Mouse (Mus musculus) stomach, embryonic 16.5 days (tissue): ENCODE measurements around the gene Galntl6. TPM values are rescaled to one million over a fixed set of nuclear protein-coding genes. Genes with fewer than 3 reads are reported as not detected.

Experiments
- ATAC-seq: fragments of 200-750 bp; cut with Nextera tagmentation; 2 replicates; pipeline ENCODE4 v1.8.0; 2017; ENCODE audit warnings: moderate number of reproducible peaks, moderate TSS enrichment; ENCODE audit not compliant: insufficient read depth, low FRiP score
- H3K27ac ChIP-seq: fragments of 300-500 bp; sonication (generic); 2 replicates; pipeline ENCODE4 v1.5.1; 2014; ENCODE audit warnings: low read length
- H3K27me3 ChIP-seq: fragments of 300-500 bp; sonication (generic); 2 replicates; pipeline ENCODE4 v1.6.1; 2014; ENCODE audit warnings: low read length, control low read depth, mixed read lengths; ENCODE audit not compliant: control insufficient read depth, insufficient read depth
- H3K36me3 ChIP-seq: fragments of 300-500 bp; sonication (generic); 2 replicates; pipeline ENCODE4 v1.6.1; 2014; ENCODE audit warnings: low read length; ENCODE audit not compliant: control insufficient read depth, insufficient read depth
- H3K4me1 ChIP-seq: fragments of 300-500 bp; sonication (generic); 2 replicates; pipeline ENCODE4 v1.6.1; 2014; ENCODE audit warnings: low read length, control low read depth, mixed read lengths; ENCODE audit not compliant: control insufficient read depth, insufficient read depth
- H3K4me2 ChIP-seq: fragments of 300-500 bp; sonication (generic); 2 replicates; pipeline ENCODE4 v1.6.1; 2014; ENCODE audit warnings: low read depth, low read length, mixed read lengths
- H3K4me3 ChIP-seq: fragments of 300-500 bp; sonication (generic); replicated peaks from 2 replicates; pipeline ENCODE4 v1.5.1; 2014; ENCODE audit warnings: mild to moderate bottlenecking, low read length
- H3K9ac ChIP-seq: fragments of 300-500 bp; sonication (generic); 2 replicates; pipeline ENCODE4 v1.6.1; 2014; ENCODE audit warnings: low read length
- H3K9me3 ChIP-seq: fragments of 300-500 bp; sonication (generic); replicated peaks from 2 replicates; pipeline ENCODE4 v1.6.1; 2016; ENCODE audit warnings: low read length, control low read depth; ENCODE audit not compliant: control insufficient read depth
- WGBS: fragments of 180-500 bp; shearing (Covaris S2); extraction: QIAGEN DNeasy Blood & Tissue Kit; methylation state at CpG from one replicate; pipeline ENCODE4 v1.1.7; 2014; 5-methylcytosine and 5-hydroxymethylcytosine counted together
- polyA plus RNA-seq: library from polyadenylated mRNA; unstranded; fragments of >200 nt; fragmentation: Nextera tagmentation; extraction: Ambion mirVana; gene quantifications from 2 replicates; pipeline ENCODE4 v1.2.1, GENCODE M21; 2015

Galntl6 gene
- polyA plus RNA-seq, 1 experiment from 2014 or later: 1.7 TPM

DNA sequence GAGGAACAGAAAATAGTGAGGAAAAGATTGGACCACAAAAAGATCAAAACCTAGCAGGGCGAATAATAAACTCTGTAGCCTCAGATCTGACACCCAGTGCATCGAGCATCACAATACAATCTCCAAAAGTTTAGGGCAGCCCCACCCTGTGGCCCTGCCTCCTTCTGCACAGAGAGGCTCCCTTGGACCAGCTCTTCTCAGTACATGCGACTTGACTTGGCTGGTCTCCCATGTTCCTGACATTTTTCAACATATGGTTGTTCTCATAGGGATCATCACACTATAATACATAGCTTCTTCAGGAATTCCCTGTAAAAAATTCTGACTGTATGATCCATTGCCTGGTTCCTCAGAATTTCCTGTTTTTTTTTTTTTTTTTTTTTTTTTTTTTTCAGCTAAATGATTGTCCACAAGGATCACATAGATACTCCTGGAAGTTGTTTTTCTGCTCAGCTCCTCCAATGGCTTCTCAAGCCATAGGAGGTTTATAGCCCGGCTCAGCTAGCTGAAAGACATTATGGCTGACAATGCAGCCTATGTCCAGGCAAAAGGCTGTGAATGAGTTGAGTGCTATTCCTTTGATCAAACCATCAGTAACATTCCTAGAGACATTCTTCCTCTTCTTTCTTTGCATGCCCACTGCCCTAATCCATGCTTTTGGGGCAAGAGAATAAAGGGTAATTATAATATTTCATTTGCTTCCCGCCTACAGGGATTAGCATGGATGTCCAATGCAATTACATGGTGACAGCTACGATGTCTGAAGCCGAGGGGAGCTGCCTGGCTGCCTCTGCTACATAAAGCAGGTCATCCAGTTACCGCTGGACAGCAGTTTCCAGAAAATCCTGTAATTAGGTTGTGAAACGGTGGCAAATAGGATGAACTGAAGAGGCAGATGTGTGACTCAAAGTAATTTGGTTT lies 993.5 kb downstream of the Galntl6 start:
- 62% methylated on average over 9 of the region's 9 CpGs for WGBS
- Histone ChIP-seq H3K9ac (no peak overlapping the region), H3K4me3 (no peak overlapping the region), H3K36me3 (no peaks in the 10 kb centered on the region), H3K27ac (no peak overlapping the region), H3K4me2 (no peak overlapping the region), H3K27me3 (no peaks in the 10 kb centered on the region), H3K4me1 (no peaks in the 10 kb centered on the region), H3K9me3 (no peaks in the 10 kb centered on the region)
- ATAC-seq: no peak

GRCm38 (mm10) chr8:57893360-57893759 lies 1019.1 kb downstream of the Galntl6 start:
- Histone ChIP-seq H3K4me1 (no peaks in the 10 kb centered on the region), H3K4me2 (no peak overlapping the region), H3K27ac (no peak overlapping the region), H3K9ac (no peak overlapping the region), H3K4me3 (no peak overlapping the region), H3K9me3 (peaks cover 3% of the 10 kb centered on the region; the same call in 1 of the 2 replicates), H3K36me3 (no peaks in the 10 kb centered on the region), H3K27me3 (no peaks in the 10 kb centered on the region)
- no peak for ATAC-seq
- 84% methylated on average over 5 of the region's 5 CpGs for WGBS

- no peaks in the 10 kb centered on the region for H3K4me1 ChIP-seq
- H3K27me3 ChIP-seq: no peaks in the 10 kb centered on the region
- H3K9me3 ChIP-seq: peaks cover 3% of the 10 kb centered on the region; the same call in 1 of the 2 replicates
- H3K27ac ChIP-seq: no peak overlapping the region
- no peak for ATAC-seq
- no peak overlapping the region for H3K4me2 ChIP-seq
- no peak overlapping the region for H3K9ac ChIP-seq
- H3K4me3 ChIP-seq: no peak overlapping the region
- no peaks in the 10 kb centered on the region for H3K36me3 ChIP-seq
- 78% methylated on average over 5 of the region's 5 CpGs for WGBS
Measured at GRCm38 (mm10) chr8:57892115-57892514, 1020.3 kb downstream of the Galntl6 start.

GRCm38 (mm10) chr8:57890159-57890558 lies 1022.3 kb downstream of the Galntl6 start:
- ATAC-seq: no peak
- H3K27ac ChIP-seq: no peak overlapping the region

GRCm38 (mm10) chr8:57888831-57889230 lies 1023.6 kb downstream of the Galntl6 start:
- no peak overlapping the region for H3K9ac ChIP-seq
- H3K9me3 ChIP-seq: peaks cover 3% of the 10 kb centered on the region; the same call in 1 of the 2 replicates
- no peaks in the 10 kb centered on the region for H3K36me3 ChIP-seq
- H3K27me3 ChIP-seq: no peaks in the 10 kb centered on the region
- H3K4me1 ChIP-seq: no peaks in the 10 kb centered on the region
- ATAC-seq: no peak
- H3K4me3 ChIP-seq: no peak overlapping the region
- H3K4me2 ChIP-seq: no peak overlapping the region
- no peak overlapping the region for H3K27ac ChIP-seq

More at GRCm38 (mm10) chr8:57890159-57890558, 1022.3 kb downstream of the Galntl6 start:
- 73% methylated on average over 4 of the region's 4 CpGs for WGBS
- H3K36me3 ChIP-seq: no peaks in the 10 kb centered on the region
- no peaks in the 10 kb centered on the region for H3K27me3 ChIP-seq
- peaks cover 3% of the 10 kb centered on the region; the same call in 1 of the 2 replicates for H3K9me3 ChIP-seq
- H3K9ac ChIP-seq: no peak overlapping the region
- H3K4me2 ChIP-seq: no peak overlapping the region
- no peaks in the 10 kb centered on the region for H3K4me1 ChIP-seq
- no peak overlapping the region for H3K4me3 ChIP-seq

GRCm38 (mm10) chr8:57879452-57879851 lies 1033.0 kb downstream of the Galntl6 start:
- Histone ChIP-seq H3K4me3 (no peak overlapping the region), H3K9ac (no peak overlapping the region), H3K4me2 (no peak overlapping the region), H3K36me3 (no peaks in the 10 kb centered on the region), H3K27ac (no peak overlapping the region), H3K9me3 (no peaks in the 10 kb centered on the region), H3K27me3 (no peaks in the 10 kb centered on the region), H3K4me1 (no peaks in the 10 kb centered on the region)
- 67% methylated on average over 11 of the region's 11 CpGs for WGBS
- no peak for ATAC-seq

DNA sequence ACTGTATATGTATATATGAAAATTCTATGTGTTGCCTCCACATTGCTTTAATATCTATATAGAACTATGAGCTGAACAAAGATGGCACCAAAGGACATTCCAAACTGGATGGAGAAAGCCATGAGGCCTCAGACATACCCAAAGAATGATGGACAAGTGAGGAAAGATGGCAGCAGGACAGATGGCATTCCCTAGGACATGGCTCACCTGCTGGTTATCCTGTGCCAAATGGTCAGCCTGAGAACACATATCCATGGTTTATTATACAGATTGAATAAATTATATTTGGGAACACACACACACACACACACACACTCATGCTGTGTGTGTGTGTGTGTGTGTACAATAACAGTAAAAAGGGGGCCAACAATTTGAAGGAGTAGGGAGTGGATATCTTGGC lies 1063.4 kb downstream of the Galntl6 start:
- ATAC-seq: no peak
- H3K36me3 ChIP-seq: no peaks in the 10 kb centered on the region
- H3K9ac ChIP-seq: no peak overlapping the region

DNA sequence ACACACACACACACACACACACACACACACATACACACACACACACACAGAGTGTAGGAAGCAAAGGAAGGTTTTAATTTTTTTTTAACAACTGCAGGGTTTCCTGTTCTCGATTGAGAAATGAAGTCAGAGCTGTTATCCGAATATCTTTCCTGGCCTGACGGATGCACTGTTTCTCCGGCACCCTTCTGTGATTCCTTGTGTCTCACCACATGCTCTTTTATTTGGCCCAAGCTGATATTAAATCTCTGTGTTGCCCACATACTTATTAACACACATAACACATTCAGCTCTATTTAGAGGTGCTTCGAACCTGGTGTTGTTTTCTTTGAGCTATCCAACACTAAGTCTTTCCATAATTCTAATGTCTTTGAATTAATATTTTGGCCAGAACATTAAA lies 1069.0 kb downstream of the Galntl6 start:
- WGBS: 63% methylated on average over 5 of the region's 5 CpGs
- Histone ChIP-seq H3K4me3 (no peak overlapping the region), H3K9ac (no peak overlapping the region), H3K4me2 (no peak overlapping the region), H3K36me3 (no peaks in the 10 kb centered on the region), H3K4me1 (no peaks in the 10 kb centered on the region), H3K9me3 (no peaks in the 10 kb centered on the region), H3K27ac (no peak overlapping the region), H3K27me3 (no peaks in the 10 kb centered on the region)
- ATAC-seq: no peak

More for the DNA sequence above, 1063.4 kb downstream of the Galntl6 start:
- Histone ChIP-seq H3K4me3 (no peak overlapping the region), H3K9me3 (no peaks in the 10 kb centered on the region), H3K27me3 (no peaks in the 10 kb centered on the region), H3K27ac (no peak overlapping the region), H3K4me2 (no peak overlapping the region), H3K4me1 (no peaks in the 10 kb centered on the region)
